Mouse (Mus musculus) myocyte (in vitro differentiated cells): Measurements from ENCODE around the gene Chn2.

Experiments used
- CEBPB ChIP-seq: IDR thresholded peaks from 2 replicates; pipeline ENCODE4 v1.6.1; 2011; ENCODE audit warnings: mild to moderate bottlenecking, moderate library complexity; ENCODE audit not compliant: poor library complexity, insufficient read depth, severe bottlenecking
- E2F4 ChIP-seq: IDR thresholded peaks from one replicate; pipeline ENCODE4 v1.6.1; 2011; ENCODE audit warnings: mild to moderate bottlenecking, control low read depth, moderate library complexity; ENCODE audit not compliant: insufficient read depth
- MAX ChIP-seq: IDR thresholded peaks from one replicate; pipeline ENCODE4 v1.6.1; 2011; ENCODE audit warnings: low read depth, mild to moderate bottlenecking, control low read depth
- MYOD1 ChIP-seq, 3 experiments: IDR thresholded peaks; one replicate each; pipeline ENCODE4 v1.6.1; 2011; ENCODE audit warnings: control low read depth in 2 of 3, low read depth in 2 of 3, mild to moderate bottlenecking in 2 of 3, moderate library complexity in 1 of 3; ENCODE audit not compliant: insufficient read length in 2 of 3, control insufficient read depth in 1 of 3
- MYOG ChIP-seq, 3 experiments: IDR thresholded peaks; one replicate each; pipeline ENCODE4 v1.6.1; 2011; ENCODE audit warnings: control low read depth in 2 of 3, low read depth in 2 of 3, mild to moderate bottlenecking in 2 of 3; ENCODE audit not compliant: insufficient read length in 2 of 3, control insufficient read depth in 1 of 3, insufficient read depth in 1 of 3
- POLR2A ChIP-seq: IDR thresholded peaks from one replicate; pipeline ENCODE4 v1.6.1; 2011; ENCODE audit warnings: low read depth, mild to moderate bottlenecking, control low read depth, moderate library complexity; ENCODE audit not compliant: insufficient read length
- POLR2AphosphoS2 ChIP-seq: IDR thresholded peaks from one replicate; pipeline ENCODE4 v1.6.1; 2011; ENCODE audit warnings: low read depth, control low read depth; ENCODE audit not compliant: insufficient read length
- TCF12 ChIP-seq: IDR thresholded peaks from one replicate; pipeline ENCODE4 v1.6.1; 2011; ENCODE audit warnings: mild to moderate bottlenecking, control low read depth; ENCODE audit not compliant: poor library complexity, insufficient read depth, severe bottlenecking
- USF1 ChIP-seq: IDR thresholded peaks from one replicate; pipeline ENCODE4 v1.6.1; 2011; ENCODE audit warnings: low read depth, mild to moderate bottlenecking, control low read depth, moderate library complexity

DNA sequence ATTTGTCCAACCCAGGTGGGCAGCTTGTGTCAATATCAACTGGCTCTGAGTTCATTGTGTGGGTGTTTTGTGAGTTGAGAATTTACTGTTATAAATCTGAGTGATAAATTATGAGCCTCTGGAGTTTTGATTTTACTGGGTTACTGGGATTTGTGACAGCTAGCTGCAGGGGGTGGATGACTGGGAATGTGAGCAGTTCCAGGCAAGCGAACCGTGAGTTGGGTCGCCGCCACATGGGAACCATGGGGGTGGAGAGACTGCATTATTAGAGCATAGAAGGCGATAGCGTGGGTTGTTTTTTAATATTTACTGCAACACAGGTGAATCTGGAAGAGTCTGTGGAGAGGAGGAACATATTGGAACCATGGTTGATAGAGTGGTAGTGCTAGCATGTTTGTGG, 298.0 kb downstream of the Chn2 start:
- no peak for TF ChIP-seq USF1
- TF ChIP-seq POLR2A = no peak
- TF ChIP-seq MYOD1 (IDR thresholded peaks at IDR 0.05; ENCODE audit: control insufficient read depth in 1 of 3, insufficient read length in 2 of 3, low read depth in 2 of 3) = no peak
- TF ChIP-seq POLR2AphosphoS2 = no peak
- TF ChIP-seq MAX = no peak
- no peak for TF ChIP-seq CEBPB
- no peak for TF ChIP-seq MYOG (IDR thresholded peaks at IDR 0.05; ENCODE audit: control insufficient read depth in 1 of 3, insufficient read depth in 1 of 3, insufficient read length in 2 of 3, low read depth in 2 of 3)
- no peak for TF ChIP-seq TCF12
- no peak for TF ChIP-seq E2F4
